Mouse (Mus musculus) CH12.LX (cell line): Measurements from ENCODE around the gene Dusp22. TPM values are rescaled to one million over a fixed set of nuclear protein-coding genes. Genes with fewer than 3 reads are reported as not detected.
A peak's percentile ranks its signal among the peaks of the same experiment; 100 is the strongest.

ENCODE experiments used
- DNase-seq: peaks from one replicate; pipeline ENCODE4 v3.0.0-alpha.2; 2013; ENCODE audit errors: extremely low read depth
- H3K27ac ChIP-seq: 2 replicates; pipeline ENCODE4 v1.5.1; 2012; ENCODE audit warnings: low read depth, mild to moderate bottlenecking, control low read depth, moderate library complexity; ENCODE audit not compliant: insufficient read depth
- H3K27me3 ChIP-seq: replicated peaks from 2 replicates; pipeline ENCODE3; 2012; ENCODE audit warnings: inconsistent platforms
- H3K36me3 ChIP-seq, 2 experiments: replicated peaks in 1 of 2; 2 replicates each; pipeline versions ENCODE3 to v1.6.1; 2012; ENCODE audit warnings: inconsistent platforms in 1 of 2, low read length in 1 of 2, mild to moderate bottlenecking in 1 of 2, mixed read lengths in 1 of 2, moderate library complexity in 1 of 2; ENCODE audit not compliant: control insufficient read depth in 1 of 2, insufficient read depth in 1 of 2
- H3K4me1 ChIP-seq, 2 experiments: 2 replicates each; pipeline ENCODE4 v1.6.1; 2012; ENCODE audit warnings: inconsistent platforms in 1 of 2, moderate library complexity in 1 of 2; ENCODE audit not compliant: insufficient read depth in 2 of 2, control insufficient read depth in 1 of 2
- H3K4me2 ChIP-seq: 2 replicates; pipeline ENCODE4 v1.6.1; 2012; ENCODE audit warnings: low read depth, mild to moderate bottlenecking, control low read depth; ENCODE audit not compliant: poor library complexity, insufficient read depth, severe bottlenecking
- H3K4me3 ChIP-seq, 3 experiments: fragments of 150-350 bp in 1 of 3; sonication (generic) in 1 of 3; replicated peaks in 1 of 3; 2 replicates each; pipeline versions ENCODE3 to v1.5.1; 2011 to 2012; ENCODE audit warnings: low read depth in 2 of 3, low read length in 2 of 3, mild to moderate bottlenecking in 2 of 3, moderate library complexity in 2 of 3, control low read depth in 1 of 3, improper control_type of control experiment in 1 of 3, inconsistent platforms in 1 of 3, mixed read lengths in 1 of 3; ENCODE audit not compliant: poor library complexity in 1 of 3
- H3K79me2 ChIP-seq: replicated peaks from 2 replicates; pipeline ENCODE4 v1.6.1; 2012; ENCODE audit warnings: mild to moderate bottlenecking, moderate library complexity; ENCODE audit not compliant: control insufficient read depth, poor library complexity, insufficient read depth, severe bottlenecking; ENCODE audit errors: extremely low read depth
- H3K9ac ChIP-seq: 2 replicates; pipeline ENCODE4 v1.6.1; 2012; ENCODE audit warnings: low read depth, mild to moderate bottlenecking, control low read depth, moderate library complexity; ENCODE audit not compliant: insufficient read depth
- H3K9me3 ChIP-seq: replicated peaks from 2 replicates; pipeline ENCODE3; 2012; ENCODE audit warnings: low read length, inconsistent platforms, mixed read lengths
- BHLHE40 ChIP-seq: IDR thresholded peaks from 2 replicates; pipeline ENCODE4 v1.6.1; 2011; ENCODE audit warnings: mild to moderate bottlenecking, low read depth, low read length, improper control_type of control experiment
- CHD1 ChIP-seq: IDR thresholded peaks from 2 replicates; pipeline ENCODE4 v1.6.1; 2012; ENCODE audit warnings: low read depth, low read length, improper control_type of control experiment, inconsistent platforms
- CHD2 ChIP-seq: IDR thresholded peaks from 2 replicates; pipeline ENCODE4 v1.6.1; 2011; ENCODE audit warnings: low read length, improper control_type of control experiment
- E2F4 ChIP-seq: IDR thresholded peaks from 2 replicates; pipeline ENCODE4 v1.6.1; 2011; ENCODE audit warnings: low read depth, low read length, improper control_type of control experiment; ENCODE audit not compliant: insufficient replicate concordance
- ELF1 ChIP-seq: IDR thresholded peaks from 2 replicates; pipeline ENCODE4 v1.6.1; 2014; ENCODE audit warnings: low read depth, mild to moderate bottlenecking, inconsistent platforms, low read length, improper control_type of control experiment
- EP300 ChIP-seq: IDR thresholded peaks from 2 replicates; pipeline ENCODE4 v1.6.1; 2011; ENCODE audit warnings: low read length, improper control_type of control experiment
- ETS1 ChIP-seq: conservative IDR thresholded peaks from 2 replicates; pipeline ENCODE4 v1.6.1; 2012; ENCODE audit warnings: low read depth, mild to moderate bottlenecking, inconsistent platforms, low read length, improper control_type of control experiment, moderate library complexity
- IRF4 ChIP-seq: IDR thresholded peaks from 2 replicates; pipeline ENCODE4 v1.6.1; 2014; ENCODE audit warnings: low read depth, mild to moderate bottlenecking, inconsistent platforms, low read length, improper control_type of control experiment
- JUN ChIP-seq: IDR thresholded peaks from 2 replicates; pipeline ENCODE4 v1.6.1; 2011; ENCODE audit warnings: low read depth, mild to moderate bottlenecking, low read length, improper control_type of control experiment, moderate library complexity; ENCODE audit not compliant: insufficient read depth
- JUND ChIP-seq: conservative IDR thresholded peaks from 2 replicates; pipeline ENCODE4 v1.6.1; 2011; ENCODE audit warnings: low read depth, low read length, improper control_type of control experiment
- MAFK ChIP-seq: IDR thresholded peaks from 2 replicates; pipeline ENCODE4 v1.6.1; 2011; ENCODE audit warnings: low read length, improper control_type of control experiment; ENCODE audit not compliant: insufficient replicate concordance
- MAX ChIP-seq: IDR thresholded peaks from 2 replicates; pipeline ENCODE4 v1.6.1; 2011; ENCODE audit warnings: low read length, improper control_type of control experiment
- MYC ChIP-seq: IDR thresholded peaks from 2 replicates; pipeline ENCODE4 v1.6.1; 2011; ENCODE audit warnings: low read depth, mild to moderate bottlenecking, improper control_type of control experiment, low read length
- PAX5 ChIP-seq: IDR thresholded peaks from 2 replicates; pipeline ENCODE4 v1.6.1; 2012; ENCODE audit warnings: low read length, inconsistent platforms, mixed read lengths
- POLR2A ChIP-seq: IDR thresholded peaks from 2 replicates; pipeline ENCODE4 v1.6.1; 2011; ENCODE audit warnings: low read depth, mild to moderate bottlenecking, improper control_type of control experiment, low read length
- RAD21 ChIP-seq: IDR thresholded peaks from 2 replicates; pipeline ENCODE4 v1.6.1; 2011; ENCODE audit warnings: low read depth, mild to moderate bottlenecking, low read length, improper control_type of control experiment, moderate library complexity
- RCOR1 ChIP-seq: conservative IDR thresholded peaks from 2 replicates; pipeline ENCODE4 v1.6.1; 2012; ENCODE audit warnings: low read depth, mild to moderate bottlenecking, inconsistent platforms, low read length, improper control_type of control experiment
- SIN3A ChIP-seq: IDR thresholded peaks from 2 replicates; pipeline ENCODE4 v1.6.1; 2012; ENCODE audit warnings: low read length, improper control_type of control experiment, inconsistent platforms
- TCF12 ChIP-seq: IDR thresholded peaks from 2 replicates; pipeline ENCODE4 v1.6.1; 2014; ENCODE audit warnings: low read depth, mild to moderate bottlenecking, inconsistent platforms, low read length, improper control_type of control experiment
- UBTF ChIP-seq: IDR thresholded peaks from 2 replicates; pipeline ENCODE4 v1.6.1; 2012; ENCODE audit warnings: low read depth, mild to moderate bottlenecking, inconsistent platforms, low read length, improper control_type of control experiment, moderate library complexity
- ZKSCAN1 ChIP-seq: IDR thresholded peaks from 2 replicates; pipeline ENCODE4 v1.6.1; 2012; ENCODE audit warnings: low read depth, inconsistent platforms, low read length, improper control_type of control experiment, borderline replicate concordance
- ZMIZ1 ChIP-seq: IDR thresholded peaks from 2 replicates; pipeline ENCODE4 v1.6.1; 2012; ENCODE audit warnings: low read depth, mild to moderate bottlenecking, inconsistent platforms, low read length, improper control_type of control experiment
- ZNF384 ChIP-seq: IDR thresholded peaks from 2 replicates; pipeline ENCODE4 v1.6.1; 2012; ENCODE audit warnings: low read depth, low read length, improper control_type of control experiment, inconsistent platforms
- dilution Hi-C: fragments of 300-500 bp; cut with MboI; formaldehyde crosslinking; loops from 2 replicates; pipeline ENCODE4 v1.14.3; 2020; ENCODE audit warnings: low sequenced_read_pairs; ENCODE audit not compliant: extremely low pct_unique_long_range_greater_than_20kb, extremely low pct_ligation_motif_present
- in situ Hi-C: fragments of 300-500 bp; cut with MboI; formaldehyde crosslinking; loops from 3 replicates; pipeline ENCODE4 v1.14.3; 2019; ENCODE audit warnings: low sequenced_read_pairs, low pct_ligation_motif_present, low pct_unique_long_range_greater_than_20kb, mixed read lengths
- polyA plus RNA-seq: library from polyadenylated mRNA; unstranded; fragments of >175 nt; gene quantifications from 2 replicates; pipeline ENCODE4 v1.2.1, GENCODE M21; 2012; ENCODE audit warnings: low read depth; ENCODE audit not compliant: insufficient read length
- total RNA-seq, 2 experiments: library from RNA; depleted of rRNA; stranded (reverse); fragments of 300-350 nt in 1 of 2; fragments of >200 nt in 1 of 2; gene quantifications; 2 replicates each; pipeline ENCODE4 v1.2.3; 2012 to 2014

Gene Dusp22
- total and polyA plus RNA-seq, 3 experiments, result 18.0 to 28.7 (median 22.5) TPM

DNA sequence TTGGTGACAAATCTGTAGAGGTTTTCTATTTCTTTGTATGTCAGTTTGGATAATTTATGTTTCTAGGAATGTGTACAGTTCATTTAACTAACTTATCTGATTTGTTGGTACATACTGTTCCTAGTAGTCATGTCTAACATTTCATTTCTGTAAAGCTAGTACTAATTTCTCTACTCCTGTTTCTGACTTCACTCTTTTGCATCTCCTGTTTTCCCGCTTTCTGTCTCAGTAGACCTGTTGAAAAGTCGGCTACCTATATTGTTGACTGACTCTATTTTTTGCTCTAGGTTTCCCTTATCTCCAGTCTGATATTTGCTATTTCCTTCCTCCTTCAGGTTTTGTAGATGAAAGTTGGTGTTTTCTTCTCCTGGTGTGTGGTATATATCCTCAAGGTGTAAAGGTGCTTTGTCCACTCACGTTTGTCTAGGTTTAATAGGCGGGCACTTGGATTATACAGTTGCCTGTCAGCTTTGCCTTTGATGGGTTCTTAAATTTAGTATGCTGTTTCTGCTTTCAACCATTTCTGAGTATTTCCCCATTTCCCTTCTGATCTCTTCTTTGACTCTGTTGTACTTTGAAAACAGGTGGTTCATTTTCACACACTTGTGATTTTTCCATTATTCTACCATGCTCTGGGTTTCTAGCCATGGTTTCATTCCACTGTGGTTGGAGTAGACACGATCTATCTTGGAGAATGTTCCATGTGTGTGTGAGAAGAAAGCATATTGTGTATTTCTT, 21.3 kb upstream of the Dusp22 start:
- H3K4me2 ChIP-seq, result peak overlapping the region; percentile 93

DNA sequence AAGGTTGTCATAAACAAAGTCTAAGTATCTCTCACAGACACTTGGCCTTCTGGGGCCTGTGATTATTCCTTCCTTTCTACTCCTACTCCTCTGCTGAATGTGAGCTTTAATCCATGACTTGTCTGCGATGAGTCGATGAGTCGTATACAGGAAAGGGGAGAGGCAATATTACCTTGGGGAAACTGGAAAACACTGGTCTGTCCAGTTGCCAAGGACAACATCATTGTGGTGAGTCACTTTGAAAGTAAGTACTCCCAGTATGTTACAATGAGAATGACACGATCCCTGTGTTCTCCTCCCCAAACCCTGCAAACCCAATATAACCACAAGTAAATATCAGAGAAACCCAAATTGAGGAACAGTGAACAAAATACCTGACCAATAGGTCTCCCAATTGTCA, 17.7 kb upstream of the Dusp22 start:
- Histone ChIP-seq H3K27ac (no peak overlapping the region), H3K9me3 (peaks cover 3% of the 10 kb centered on the region), H3K4me2 (no peak overlapping the region)
- no peak for TF ChIP-seq RCOR1
- TF ChIP-seq PAX5, result no peak
- no peak for TF ChIP-seq CHD1
- TF ChIP-seq ZMIZ1, result no peak
- TF ChIP-seq, all 38 proteins: peak for 0
- Histone ChIP-seq H3K4me1 (peaks cover 7 to 34% of the 10 kb centered on the region in 2 experiments), H3K9ac (no peak overlapping the region), H3K36me3 (no peaks in the 10 kb centered on the region), H3K79me2 (peaks cover 2% of the 10 kb centered on the region; the same call in 1 of the 2 replicates), H3K27me3 (no peaks in the 10 kb centered on the region), H3K4me3 (no peak overlapping the region)
- in situ Hi-C loops, result no loop called here
- DNase-seq, result no peak
- dilution Hi-C loops, result no loop called here

More for the DNA sequence above, 21.3 kb upstream of the Dusp22 start:
- H3K4me3 ChIP-seq, result peak overlapping the region in 1 of 3 experiments; percentile 29
- TF ChIP-seq JUN (peak; percentile 44; the same call in 1 of the 2 replicates), SIN3A (peak; percentile 59), CHD1 (no peak), ZKSCAN1 (no peak), ZMIZ1 (no peak), IRF4 (peak; percentile 67), BHLHE40 (peak; percentile 70; the same call in 1 of the 2 replicates), JUND (peak; percentile 46; the same call in 1 of the 2 replicates), POLR2A (no peak), MAFK (0 out of 2 replicates have a peak, but pooled peaks have one; percentile 7), CHD2 (peak; percentile 67; the same call in 1 of the 2 replicates), RCOR1 (peak; percentile 77; the same call in 1 of the 2 replicates), MAX (peak; percentile 42; the same call in 1 of the 2 replicates), MYC (peak; percentile 73), UBTF (no peak), EP300 (peak; percentile 60), ZNF384 (no peak), ETS1 (no peak; the same call in 1 of the 2 replicates), E2F4 (0 out of 2 replicates have a peak, but pooled peaks have one; percentile 72), ELF1 (no peak), TCF12 (peak; percentile 44; the same call in 1 of the 2 replicates), RAD21 (peak; percentile 1; the same call in 1 of the 2 replicates), PAX5 (no peak)
- dilution Hi-C loops (no loop called here), in situ Hi-C loops (no loop called here)
- no peaks in the 10 kb centered on the region for H3K36me3 ChIP-seq
- H3K4me1 ChIP-seq, result peaks cover 5 to 52% of the 10 kb centered on the region in 2 experiments
- peaks cover 2% of the 10 kb centered on the region for H3K9me3 ChIP-seq
- H3K27ac ChIP-seq, result peak overlapping the region; percentile 80
- H3K27me3 ChIP-seq, result no peaks in the 10 kb centered on the region
- peaks cover 2% of the 10 kb centered on the region; the same call in 1 of the 2 replicates for H3K79me2 ChIP-seq
- DNase-seq, result no peak
- H3K9ac ChIP-seq, result peak overlapping the region; percentile 69
